Mouse (Mus musculus) heart, adult 9 months (tissue): ENCODE measurements at regions not wholly inside any gene's neighbourhood (a gene's known extent, or its start where the extent isn't known, plus 50 kb on each side); places are given as distances from the start of the nearest gene placed in this dataset.
"Not testable (repeated sequence)": the region's sequence is repeated elsewhere in the genome, so short reads cannot be mapped to it uniquely, and the experiment has no call there.

Experiments
- DNase-seq, 2 experiments: peaks; one replicate each; pipeline ENCODE4 v3.0.0; 2022; ENCODE audit warnings: low spot score in 2 of 2

GRCm38 (mm10) chr7:63997997-63998396 is 59.3 kb upstream of the Klf13 start:
- no peak for DNase-seq

GRCm38 (mm10) chr7:63996581-63997098 is 57.9 kb upstream of the Klf13 start:
- no peak for DNase-seq

GRCm38 (mm10) chr7:63995255-63995980 is 56.7 kb upstream of the Klf13 start:
- DNase-seq: no peak

GRCm38 (mm10) chr7:63994769-63995168 is 56.1 kb upstream of the Klf13 start:
- not testable (repeated sequence) for DNase-seq

- DNase-seq: no peak
Observed at GRCm38 (mm10) chr7:63992155-63992554, 53.4 kb upstream of the Klf13 start.

- no peak for DNase-seq
Observed at GRCm38 (mm10) chr7:63991085-63992010, 52.6 kb upstream of the Klf13 start.

GRCm38 (mm10) chr7:63990312-63991028 is 51.8 kb upstream of the Klf13 start:
- no peak for DNase-seq

- DNase-seq: no peak
Observed at GRCm38 (mm10) chr7:63989736-63990135, 51.0 kb upstream of the Klf13 start.
